Mouse (Mus musculus): ENCODE data around the gene Tango6. TPM values are rescaled to one million over a fixed set of nuclear protein-coding genes. Genes with fewer than 3 reads are reported as not detected.

Tango6 gene
- polyA plus RNA-seq, 1 experiment from 2014 or later: 6.2 TPM

- Histone ChIP-seq H3K9ac (replicated peaks) (no peak overlapping the region), H3K4me3 (replicated peaks) (no peak overlapping the region), H3K36me3 (no peaks in the 10 kb centered on the region), H3K4me2 (no peak overlapping the region), H3K27me3 (replicated peaks) (no peaks in the 10 kb centered on the region), H3K4me1 (no peaks in the 10 kb centered on the region), H3K9me3 (replicated peaks) (no peaks in the 10 kb centered on the region), H3K27ac (replicated peaks) (no peak overlapping the region)
- ATAC-seq (ENCODE audit: low FRiP score): no peak
- 43% methylated on average over 2 of the region's 2 CpGs for WGBS
Observed at GRCm38 (mm10) chr8:106647387-106647786, 35.5 kb upstream of the Tango6 start.

- 94% methylated on average over 8 of the region's 8 CpGs for WGBS
- no peak overlapping the region for H3K27ac ChIP-seq (replicated peaks)
- H3K4me2 ChIP-seq: no peak overlapping the region
- no peaks in the 10 kb centered on the region for H3K27me3 ChIP-seq (replicated peaks)
- H3K9me3 ChIP-seq (replicated peaks): no peaks in the 10 kb centered on the region
- ATAC-seq (ENCODE audit: low FRiP score): no peak
- no peaks in the 10 kb centered on the region for H3K36me3 ChIP-seq
- H3K9ac ChIP-seq (replicated peaks): no peak overlapping the region
- no peak overlapping the region for H3K4me3 ChIP-seq (replicated peaks)
- no peaks in the 10 kb centered on the region for H3K4me1 ChIP-seq
Observed at GRCm38 (mm10) chr8:106648421-106648820, 34.4 kb upstream of the Tango6 start.

- no peaks in the 10 kb centered on the region for H3K4me1 ChIP-seq
- no peaks in the 10 kb centered on the region for H3K36me3 ChIP-seq
- no peak overlapping the region for H3K4me3 ChIP-seq (replicated peaks)
- H3K27ac ChIP-seq (replicated peaks): no peak overlapping the region
- no peaks in the 10 kb centered on the region for H3K9me3 ChIP-seq (replicated peaks)
- no peak overlapping the region for H3K4me2 ChIP-seq
- H3K27me3 ChIP-seq (replicated peaks): no peaks in the 10 kb centered on the region
- no peak overlapping the region for H3K9ac ChIP-seq (replicated peaks)
- ATAC-seq (ENCODE audit: low FRiP score): no peak
- WGBS: 89% methylated on average over 3 of the region's 3 CpGs
Observed at GRCm38 (mm10) chr8:106651994-106652393, 30.9 kb upstream of the Tango6 start.

GRCm38 (mm10) chr8:106656046-106656445, 26.8 kb upstream of the Tango6 start:
- no peaks in the 10 kb centered on the region for H3K9me3 ChIP-seq (replicated peaks)
- H3K27ac ChIP-seq (replicated peaks): no peak overlapping the region
- H3K4me2 ChIP-seq: no peak overlapping the region
- no peaks in the 10 kb centered on the region for H3K36me3 ChIP-seq
- ATAC-seq (ENCODE audit: low FRiP score): no peak
- no peaks in the 10 kb centered on the region for H3K27me3 ChIP-seq (replicated peaks)
- no peak overlapping the region for H3K9ac ChIP-seq (replicated peaks)
- no peaks in the 10 kb centered on the region for H3K4me1 ChIP-seq
- no peak overlapping the region for H3K4me3 ChIP-seq (replicated peaks)

GRCm38 (mm10) chr8:106672786-106673185, 10.1 kb upstream of the Tango6 start:
- no peaks in the 10 kb centered on the region for H3K36me3 ChIP-seq
- no peak overlapping the region for H3K27ac ChIP-seq (replicated peaks)
- ATAC-seq (ENCODE audit: low FRiP score): peak; percentile 87
- no peaks in the 10 kb centered on the region for H3K4me1 ChIP-seq
- no peak overlapping the region for H3K4me2 ChIP-seq
- no peaks in the 10 kb centered on the region for H3K27me3 ChIP-seq (replicated peaks)
- no peak overlapping the region for H3K9ac ChIP-seq (replicated peaks)
- H3K9me3 ChIP-seq (replicated peaks): no peaks in the 10 kb centered on the region
- H3K4me3 ChIP-seq (replicated peaks): no peak overlapping the region
- WGBS: 49% methylated on average over 2 of the region's 2 CpGs

GRCm38 (mm10) chr8:106674318-106674717, 8.6 kb upstream of the Tango6 start:
- WGBS: 99% methylated on average over 15 of the region's 15 CpGs
- ATAC-seq (ENCODE audit: low FRiP score): no peak
- no peaks in the 10 kb centered on the region for H3K27me3 ChIP-seq (replicated peaks)
- no peak overlapping the region for H3K27ac ChIP-seq (replicated peaks)
- no peaks in the 10 kb centered on the region for H3K4me1 ChIP-seq
- H3K4me2 ChIP-seq: no peak overlapping the region
- H3K4me3 ChIP-seq (replicated peaks): no peak overlapping the region
- no peaks in the 10 kb centered on the region for H3K36me3 ChIP-seq
- H3K9me3 ChIP-seq (replicated peaks): no peaks in the 10 kb centered on the region
- H3K9ac ChIP-seq (replicated peaks): no peak overlapping the region

GRCm38 (mm10) chr8:106674894-106675293, 8.0 kb upstream of the Tango6 start:
- Histone ChIP-seq H3K4me2 (no peak overlapping the region), H3K36me3 (no peaks in the 10 kb centered on the region), H3K4me1 (no peaks in the 10 kb centered on the region), H3K9me3 (replicated peaks) (no peaks in the 10 kb centered on the region), H3K27me3 (replicated peaks) (no peaks in the 10 kb centered on the region), H3K4me3 (replicated peaks) (no peak overlapping the region), H3K27ac (replicated peaks) (no peak overlapping the region), H3K9ac (replicated peaks) (no peak overlapping the region)
- ATAC-seq (ENCODE audit: low FRiP score): no peak
- WGBS: 81% methylated on average over 8 of the region's 8 CpGs

GRCm38 (mm10) chr8:106684387-106684786, 1.5 kb downstream of the Tango6 start:
- H3K36me3 ChIP-seq: no peaks in the 10 kb centered on the region
- ATAC-seq (ENCODE audit: low FRiP score): no peak
- H3K27ac ChIP-seq (replicated peaks): no peak overlapping the region
- H3K9me3 ChIP-seq (replicated peaks): no peaks in the 10 kb centered on the region
- H3K4me3 ChIP-seq (replicated peaks): no peak overlapping the region
- H3K9ac ChIP-seq (replicated peaks): no peak overlapping the region
- peaks cover 5% of the 10 kb centered on the region; the same call in 1 of the 2 replicates for H3K4me1 ChIP-seq
- H3K4me2 ChIP-seq: no peak overlapping the region
- H3K27me3 ChIP-seq (replicated peaks): no peaks in the 10 kb centered on the region
- 93% methylated on average over 4 of the region's 4 CpGs for WGBS

- Histone ChIP-seq H3K9me3 (replicated peaks) (no peaks in the 10 kb centered on the region), H3K4me3 (replicated peaks) (no peak overlapping the region), H3K9ac (replicated peaks) (no peak overlapping the region), H3K27me3 (replicated peaks) (no peaks in the 10 kb centered on the region), H3K4me2 (no peak overlapping the region), H3K27ac (replicated peaks) (no peak overlapping the region), H3K4me1 (peaks cover 5% of the 10 kb centered on the region; the same call in 1 of the 2 replicates), H3K36me3 (0 out of 2 replicates have a peak, but pooled peaks cover 3% of the 10 kb centered on the region)
- 2% methylated on average over 4 of the region's 4 CpGs for WGBS
- no peak for ATAC-seq (ENCODE audit: low FRiP score)
Observed at GRCm38 (mm10) chr8:106687479-106687878, 4.6 kb downstream of the Tango6 start.

DNA sequence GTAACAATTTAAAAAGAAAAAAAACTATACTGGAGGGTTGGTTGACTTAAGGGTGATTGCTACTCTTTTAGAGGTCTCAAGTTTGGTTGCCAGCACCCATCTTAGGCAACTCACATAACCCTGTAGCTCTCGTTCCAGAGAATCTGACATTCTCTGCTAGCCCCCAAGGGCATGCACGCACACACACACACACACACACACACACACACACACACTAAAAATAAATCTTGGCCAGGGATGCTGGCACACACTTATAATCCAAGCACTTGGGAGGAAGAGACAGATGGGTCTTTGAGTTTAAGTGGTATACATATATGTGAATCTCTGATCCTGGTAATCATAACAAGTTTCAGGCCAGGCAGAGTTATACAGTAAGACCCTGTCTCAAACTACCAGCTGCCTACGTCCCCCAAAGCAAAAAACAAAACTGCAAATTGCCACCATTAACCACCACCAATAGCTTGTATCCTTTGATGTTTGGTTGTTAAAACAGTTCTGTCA, 14.9 kb downstream of the Tango6 start:
- WGBS: 82% methylated on average over 3 of the region's 3 CpGs
- Histone ChIP-seq H3K4me2 (no peak overlapping the region), H3K9ac (replicated peaks) (no peak overlapping the region), H3K27me3 (replicated peaks) (no peaks in the 10 kb centered on the region), H3K4me3 (replicated peaks) (no peak overlapping the region), H3K9me3 (replicated peaks) (no peaks in the 10 kb centered on the region), H3K36me3 (peaks cover 31% of the 10 kb centered on the region), H3K4me1 (no peaks in the 10 kb centered on the region), H3K27ac (replicated peaks) (no peak overlapping the region)
- ATAC-seq (ENCODE audit: low FRiP score): no peak

DNA sequence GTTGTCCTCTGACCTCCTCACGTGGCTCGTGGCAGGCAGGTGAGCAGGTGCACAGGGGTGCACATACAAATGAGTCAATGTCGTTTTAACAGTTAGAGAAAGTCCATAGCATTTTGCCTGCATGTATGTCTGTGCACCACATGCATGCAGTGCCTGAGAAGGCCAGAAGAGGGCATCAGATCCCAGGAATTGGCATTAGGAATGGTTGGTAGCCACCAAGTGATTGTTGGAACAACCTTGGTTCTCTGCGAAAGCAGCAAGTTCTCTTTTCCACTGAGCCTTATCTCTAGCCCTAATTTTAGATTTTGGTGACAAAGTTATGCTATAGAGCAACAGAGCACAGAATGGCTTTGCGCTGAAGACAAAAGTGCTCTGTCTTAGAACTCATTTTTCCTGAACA, 16.7 kb downstream of the Tango6 start:
- no peak overlapping the region for H3K9ac ChIP-seq (replicated peaks)
- no peak overlapping the region for H3K4me2 ChIP-seq
- H3K4me3 ChIP-seq (replicated peaks): no peak overlapping the region
- H3K27me3 ChIP-seq (replicated peaks): no peaks in the 10 kb centered on the region
- ATAC-seq (ENCODE audit: low FRiP score): no peak
- H3K9me3 ChIP-seq (replicated peaks): no peaks in the 10 kb centered on the region
- no peak overlapping the region for H3K27ac ChIP-seq (replicated peaks)
- 78% methylated on average over 5 of the region's 5 CpGs for WGBS
- peaks cover 31% of the 10 kb centered on the region for H3K36me3 ChIP-seq
- no peaks in the 10 kb centered on the region; the same call in 1 of the 2 replicates for H3K4me1 ChIP-seq

- H3K4me3 ChIP-seq (replicated peaks): no peak overlapping the region
- H3K9me3 ChIP-seq (replicated peaks): no peaks in the 10 kb centered on the region
- peaks cover 2% of the 10 kb centered on the region for H3K4me1 ChIP-seq
- no peak overlapping the region for H3K27ac ChIP-seq (replicated peaks)
- no peaks in the 10 kb centered on the region for H3K27me3 ChIP-seq (replicated peaks)
- no peak for ATAC-seq (ENCODE audit: low FRiP score)
- H3K36me3 ChIP-seq: peaks cover 29% of the 10 kb centered on the region
- no peak overlapping the region for H3K9ac ChIP-seq (replicated peaks)
- 98% methylated on average over 6 of the region's 6 CpGs for WGBS
- no peak overlapping the region for H3K4me2 ChIP-seq
Observed at GRCm38 (mm10) chr8:106700131-106700530, 17.3 kb downstream of the Tango6 start.

- no peaks in the 10 kb centered on the region for H3K27me3 ChIP-seq (replicated peaks)
- H3K4me1 ChIP-seq: peaks cover 3% of the 10 kb centered on the region
- no peaks in the 10 kb centered on the region for H3K9me3 ChIP-seq (replicated peaks)
- no peak overlapping the region for H3K9ac ChIP-seq (replicated peaks)
- H3K4me2 ChIP-seq: no peak overlapping the region
- H3K27ac ChIP-seq (replicated peaks): no peak overlapping the region
- peaks cover 23% of the 10 kb centered on the region for H3K36me3 ChIP-seq
- ATAC-seq (ENCODE audit: low FRiP score): no peak
- WGBS: 95% methylated on average over 3 of the region's 3 CpGs
- H3K4me3 ChIP-seq (replicated peaks): no peak overlapping the region
Observed at GRCm38 (mm10) chr8:106701360-106701759, 18.5 kb downstream of the Tango6 start.

Data from neural tube, embryonic 15.5 days (tissue).